21 mouse cellular contexts compared by ENCODE assay signal in genomic region chr6:32184402-32184985, GRCm38 (mm10).
"Had no signal": no experiment of that assay in that cellular context is flagged by ENCODE, and none has a peak within 500 bp of the region (broad histone marks: within the 10 kb centered on the region; RNA-seq: fewer than 3 reads in every experiment).

No protein-coding gene starts in this region.

- H3K4me3 ChIP-seq: limb, embryonic 13.5 days; midbrain, embryonic 12.5 days; neural tube, embryonic 12.5 days; neural tube, embryonic 15.5 days had no signal

- H3K4me1 ChIP-seq: midbrain, embryonic 12.5 days; neural tube, embryonic 15.5 days had no signal

- H3K36me3 ChIP-seq: midbrain, embryonic 12.5 days had no signal

- DNase-seq: kidney, adult 11 months; kidney, adult 9 months; kidney, postnatal 14 days; kidney, postnatal 4 days; left cerebral cortex, postnatal 4 days; liver, postnatal 0 days; lung, embryonic 14.5 days; right cerebral cortex, postnatal 14 days; right cerebral cortex, postnatal 4 days; thymus, adult 2 months; thymus, postnatal 14 days; thymus, postnatal 4 days had no signal

- H3K9ac ChIP-seq: limb, embryonic 13.5 days; liver, embryonic 14.5 days; liver, postnatal 0 days; lung, embryonic 14.5 days; midbrain, embryonic 12.5 days; neural tube, embryonic 12.5 days; neural tube, embryonic 15.5 days had no signal

- H3K27me3 ChIP-seq: midbrain, embryonic 12.5 days; neural tube, embryonic 12.5 days; neural tube, embryonic 15.5 days had no signal

- ATAC-seq: liver, postnatal 0 days; lung, postnatal 0 days; midbrain, embryonic 16.5 days had no signal

- H3K27ac ChIP-seq: limb, embryonic 13.5 days; liver, embryonic 14.5 days; macrophage; midbrain, embryonic 12.5 days; neural tube, embryonic 12.5 days; neural tube, embryonic 15.5 days; stomach, postnatal 0 days had no signal
